Mouse (Mus musculus): ENCODE data around the gene Wdr77. TPM values are rescaled to one million over a fixed set of nuclear protein-coding genes. Genes with fewer than 3 reads are reported as not detected.
"Not testable (repeated sequence)": the region's sequence is repeated elsewhere in the genome, so short reads cannot be mapped to it uniquely, and the experiment has no call there.

Wdr77 gene
- total RNA-seq, 2 experiments from 2014 or later, result 10.1 to 17.6 TPM

DNA sequence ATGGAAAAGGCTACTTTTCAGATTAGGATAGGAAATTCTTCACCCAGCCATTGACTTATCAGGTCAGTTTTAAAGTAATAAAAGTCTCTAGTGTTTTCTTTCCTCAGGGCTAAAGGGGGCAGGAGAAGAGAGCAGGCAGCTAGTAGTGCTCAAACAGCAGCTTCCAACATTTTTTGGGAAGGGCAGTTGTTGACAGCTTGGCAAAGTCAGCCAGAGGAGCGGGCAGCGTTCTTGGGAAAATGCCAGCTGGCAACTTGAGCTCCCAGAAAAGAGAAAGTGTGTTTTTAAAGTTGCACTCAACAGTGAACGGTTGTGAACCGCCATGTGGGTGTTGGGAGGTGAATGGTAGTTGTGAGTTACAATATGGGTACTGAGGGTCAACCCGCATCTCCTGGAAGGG, 24.1 kb upstream of the Wdr77 start:
- ATAC-seq (replicated peaks; ENCODE audit: low FRiP score, poor library complexity, severe bottlenecking), result no peak

DNA sequence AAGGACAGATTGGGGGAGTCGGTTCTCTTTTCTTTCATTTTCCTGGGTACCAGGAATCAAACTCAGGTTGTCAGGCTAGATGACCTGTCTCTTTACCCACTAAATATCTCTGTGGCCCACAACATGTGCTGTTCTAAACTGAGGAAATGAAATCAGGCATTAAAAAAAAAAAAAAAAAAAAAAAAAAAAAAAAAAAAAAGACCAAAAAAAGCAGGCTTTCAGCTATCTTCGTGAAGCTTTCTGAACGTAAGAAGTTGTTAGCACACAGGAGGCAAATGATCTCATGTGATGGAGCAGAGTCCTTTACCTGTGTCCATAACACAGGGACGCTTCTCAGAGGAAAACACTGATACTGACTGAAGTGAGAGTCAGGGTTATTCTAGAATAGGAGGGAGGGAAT, 23.1 kb upstream of the Wdr77 start:
- no peak for ATAC-seq (replicated peaks; ENCODE audit: low FRiP score, poor library complexity, severe bottlenecking)

GRCm38 (mm10) chr3:105951348-105951747, 7.8 kb upstream of the Wdr77 start:
- no peak for ATAC-seq (replicated peaks; ENCODE audit: low FRiP score, poor library complexity, severe bottlenecking)

GRCm38 (mm10) chr3:105957235-105957634, 1.9 kb upstream of the Wdr77 start:
- ATAC-seq (replicated peaks; ENCODE audit: low FRiP score, poor library complexity, severe bottlenecking), result no peak

GRCm38 (mm10) chr3:105958204-105958603, 965 bp upstream of the Wdr77 start:
- ATAC-seq (replicated peaks; ENCODE audit: low FRiP score, poor library complexity, severe bottlenecking), result no peak

GRCm38 (mm10) chr3:105959585-105959984, 416 bp downstream of the Wdr77 start:
- ATAC-seq (replicated peaks; ENCODE audit: low FRiP score, poor library complexity, severe bottlenecking), result no peak

- no peak for ATAC-seq (replicated peaks; ENCODE audit: low FRiP score, poor library complexity, severe bottlenecking)
Observed at GRCm38 (mm10) chr3:105959999-105960398, 830 bp downstream of the Wdr77 start, which contains the start of gene Atp5f1. Gene Atp5f1, minus strand, starts transcription at chr3:105960099.

- ATAC-seq (replicated peaks; ENCODE audit: low FRiP score, poor library complexity, severe bottlenecking), result no peak
Observed at GRCm38 (mm10) chr3:105960700-105961099, 1.5 kb downstream of the Wdr77 start.

DNA sequence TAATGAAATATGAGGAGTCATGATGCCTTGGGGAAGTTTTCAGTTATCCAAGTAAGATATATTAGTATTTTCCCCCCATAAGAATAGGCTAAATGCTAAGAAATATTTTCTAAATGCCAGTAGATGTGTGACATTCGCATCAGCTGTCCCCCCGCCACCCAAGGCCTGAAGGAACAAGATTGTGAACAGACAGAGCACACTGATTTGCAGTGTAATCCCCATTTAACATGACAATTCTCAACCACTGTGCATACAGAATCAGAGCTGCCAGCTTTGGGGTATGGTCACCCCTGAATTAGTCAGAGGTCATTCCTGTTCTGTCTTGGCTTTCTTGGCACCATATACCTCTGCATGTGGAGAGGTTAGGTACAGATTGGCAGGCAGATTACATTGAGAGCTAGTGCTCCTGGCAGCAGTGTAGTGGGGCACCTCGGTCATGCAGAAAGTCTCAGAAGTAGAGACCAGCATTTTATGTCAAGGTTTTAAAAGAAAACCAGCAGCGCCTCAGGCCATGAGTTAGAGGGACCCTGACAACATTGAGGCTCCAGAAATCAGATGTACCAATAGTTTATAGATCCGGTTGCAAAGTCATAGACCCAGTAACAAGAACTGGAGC, 12.8 kb downstream of the Wdr77 start:
- no peak for ATAC-seq (replicated peaks; ENCODE audit: low FRiP score, poor library complexity, severe bottlenecking)

DNA sequence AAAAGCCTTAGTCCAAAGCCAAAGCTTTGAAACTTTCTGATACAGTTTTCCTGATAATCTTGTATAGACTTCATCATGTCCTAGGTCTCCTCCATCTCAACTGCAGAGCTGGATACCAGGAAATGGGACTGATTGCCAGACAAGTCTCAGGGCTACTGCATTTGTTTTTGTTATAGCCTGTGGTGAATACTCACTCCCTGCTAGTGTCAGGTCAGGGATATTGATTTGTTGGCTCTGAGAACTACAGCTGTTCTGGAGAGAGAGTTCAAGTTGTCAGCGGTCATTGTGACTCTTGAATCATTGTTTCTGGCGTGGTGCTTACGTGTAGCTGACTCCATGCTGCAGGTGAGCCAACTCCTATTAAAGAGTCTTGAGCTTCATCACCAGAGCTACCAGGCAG, 14.2 kb downstream of the Wdr77 start, which contains the start of gene Ovgp1:
Ovgp1 (plus strand) TSS at position 301 of the 400 bp plus-strand sequence.
- ATAC-seq (replicated peaks; ENCODE audit: low FRiP score, poor library complexity, severe bottlenecking), result no peak

- ATAC-seq (replicated peaks; ENCODE audit: low FRiP score, poor library complexity, severe bottlenecking), result no peak
Observed at GRCm38 (mm10) chr3:105974174-105974573, 15.0 kb downstream of the Wdr77 start.

DNA sequence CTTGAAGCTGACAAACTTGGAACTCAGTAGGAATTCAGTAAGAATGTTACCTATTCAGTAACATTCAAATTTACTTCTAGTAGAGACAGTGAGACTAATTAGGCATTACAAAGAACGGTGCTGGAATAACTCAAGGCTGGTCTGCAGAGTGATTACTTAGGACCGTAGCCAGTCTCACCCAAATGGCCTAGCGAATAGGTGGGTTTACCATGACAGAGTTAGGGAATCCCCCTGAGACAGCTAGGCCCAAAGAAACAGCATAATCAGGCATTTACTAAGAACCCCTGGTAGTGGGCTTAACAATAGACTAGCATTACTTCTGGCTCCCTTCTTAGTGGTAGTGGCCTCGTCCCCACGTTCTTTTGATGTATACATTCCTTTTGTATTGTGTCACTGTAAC, 30.4 kb downstream of the Wdr77 start:
- ATAC-seq (replicated peaks; ENCODE audit: low FRiP score, poor library complexity, severe bottlenecking), result not testable (repeated sequence)

- ATAC-seq (replicated peaks; ENCODE audit: low FRiP score, poor library complexity, severe bottlenecking), result no peak
Observed at GRCm38 (mm10) chr3:105991653-105992283, 32.6 kb downstream of the Wdr77 start.

- ATAC-seq (replicated peaks; ENCODE audit: low FRiP score, poor library complexity, severe bottlenecking), result no peak
Observed at GRCm38 (mm10) chr3:105994730-105995129, 35.6 kb downstream of the Wdr77 start.

DNA sequence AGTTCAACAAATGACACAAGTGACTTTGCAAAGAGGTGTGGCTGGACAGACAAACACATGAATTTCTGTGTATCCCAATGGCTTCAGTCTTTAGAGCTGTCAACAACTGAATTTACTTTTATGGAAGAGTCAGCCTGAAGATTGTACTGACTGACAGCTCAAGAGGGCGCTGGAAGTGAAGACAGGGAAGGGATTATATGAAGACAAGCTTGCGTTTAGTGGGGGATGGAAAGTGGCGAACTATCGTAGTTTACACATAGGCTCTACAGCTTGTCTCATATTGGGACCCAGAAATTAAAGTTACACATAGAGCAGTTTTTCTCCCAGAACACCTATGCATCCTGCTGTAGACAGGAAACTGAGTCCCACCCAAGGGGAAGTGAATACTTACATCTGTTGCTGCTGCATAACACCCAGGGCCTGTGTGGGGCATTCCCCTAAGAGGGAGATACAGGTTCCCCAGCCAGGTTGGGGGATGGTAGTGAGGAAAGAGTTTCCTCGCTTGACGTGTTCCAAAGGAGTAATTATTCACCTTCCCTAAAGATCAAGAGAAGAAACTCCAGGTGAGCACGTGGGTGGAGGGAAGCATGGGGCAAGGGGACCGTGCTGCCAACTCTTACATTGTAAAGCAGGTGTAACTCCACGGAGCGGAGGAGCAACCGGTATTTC, 41.7 kb downstream of the Wdr77 start:
- ATAC-seq (replicated peaks; ENCODE audit: low FRiP score, poor library complexity, severe bottlenecking), result no peak

- no peak for ATAC-seq (replicated peaks; ENCODE audit: low FRiP score, poor library complexity, severe bottlenecking)
Observed at GRCm38 (mm10) chr3:106001416-106002370, 42.5 kb downstream of the Wdr77 start.

- not testable (repeated sequence) for ATAC-seq (replicated peaks; ENCODE audit: low FRiP score, poor library complexity, severe bottlenecking)
Observed at GRCm38 (mm10) chr3:106003360-106003759, 44.2 kb downstream of the Wdr77 start.

- no peak for ATAC-seq (replicated peaks; ENCODE audit: low FRiP score, poor library complexity, severe bottlenecking)
Observed at GRCm38 (mm10) chr3:106014546-106014945, 55.4 kb downstream of the Wdr77 start, which contains the start of gene Pifo. Gene Pifo, minus strand, starts transcription at chr3:106014646.

All from erythroid progenitor cell, adult 5-6 weeks (primary cell).